In genomic region chr17:8847558-8847957, GRCm38 (mm10) we compare ENCODE assay signal across 11 mouse cellular contexts.
DNase-seq lines count a peak whose midpoint lies in the region; ATAC-seq and TF ChIP-seq lines count a peak whose summit lies in the region.
"Had no signal": no experiment of that assay in that cellular context is flagged by ENCODE, and none has a peak within 500 bp of the region (broad histone marks: within the 10 kb centered on the region; RNA-seq: fewer than 3 reads in every experiment).

No protein-coding gene starts in this region.

- no peaks in the 10 kb centered on the region for H3K4me1 ChIP-seq in lung, postnatal 0 days (ENCODE audit: insufficient read depth, low read depth, low read length)

- no peaks in the 10 kb centered on the region for H3K9me3 ChIP-seq in lung, postnatal 0 days (ENCODE audit: low read length)

- WGBS in lung, postnatal 0 days, result 31% methylated on average over 7 of the region's 7 CpGs

- no peak overlapping the region for H3K4me3 ChIP-seq in lung, postnatal 0 days (ENCODE audit: low read depth, low read length)

- no peaks in the 10 kb centered on the region for H3K36me3 ChIP-seq in lung, postnatal 0 days (ENCODE audit: insufficient read depth, low read length)

- TF ChIP-seq EP300 in lung, postnatal 0 days (IDR thresholded peaks at IDR 0.05), result no peak

- no peak overlapping the region for H3K9ac ChIP-seq in lung, postnatal 0 days (replicated peaks; ENCODE audit: low read depth)

- no peak for TF ChIP-seq CTCF in lung, postnatal 0 days (IDR thresholded peaks at IDR 0.05)

- no peaks in the 10 kb centered on the region for H3K27me3 ChIP-seq in lung, postnatal 0 days (replicated peaks; ENCODE audit: insufficient read depth, low read length)

- DNase-seq in cerebellum, adult 8-10 months, result peak; percentile 38
- DNase-seq in cerebellum, adult 11 months, result no peak
- peak; percentile 28 for DNase-seq in lung, postnatal 0 days (ENCODE audit: low spot score)
- DNase-seq in lung, postnatal 36 days, result no peak
- DNase-seq in heart, postnatal 36 days, result peak; percentile 35 to 40
- DNase-seq in right cerebral cortex, postnatal 4 days, result peak; percentile 61
- DNase-seq in neural tube, embryonic 10.5 days (ENCODE audit: extremely low spot score, low spot score), result no peak
- no peak for DNase-seq in retina, postnatal 1 day
- DNase-seq: kidney, adult 8-10 months; thymus, postnatal 25 days had no signal

- peak; percentile 25; the same call in 1 of the 2 replicates for ATAC-seq in lung, postnatal 0 days
- ATAC-seq: CD4-positive, CD25-positive, alpha-beta regulatory T cell, adult 4 months had no signal

- H3K4me2 ChIP-seq in lung, postnatal 0 days (replicated peaks; ENCODE audit: low read depth, low read length), result no peak overlapping the region

- intact Hi-C loops in heart, postnatal 36 days (cut with DNase I), result no loop called here

- no peak overlapping the region for H3K27ac ChIP-seq in lung, postnatal 0 days (ENCODE audit: low read length)

Comparison
In these comparisons a context has a peak if more than half of its experiments do, and no peak if none do; other contexts are left out.
1. DNase-seq: peak in cerebellum, adult 8-10 months (single experiment), lung, postnatal 0 days (single experiment), heart, postnatal 36 days (2 of 2) and right cerebral cortex, postnatal 4 days (single experiment); none in cerebellum, adult 11 months (single experiment), lung, postnatal 36 days (single experiment), neural tube, embryonic 10.5 days (single experiment) and retina, postnatal 1 day (single experiment).